Comparison of ENCODE assay signal across 1 mouse cellular context in the genomic region with DNA sequence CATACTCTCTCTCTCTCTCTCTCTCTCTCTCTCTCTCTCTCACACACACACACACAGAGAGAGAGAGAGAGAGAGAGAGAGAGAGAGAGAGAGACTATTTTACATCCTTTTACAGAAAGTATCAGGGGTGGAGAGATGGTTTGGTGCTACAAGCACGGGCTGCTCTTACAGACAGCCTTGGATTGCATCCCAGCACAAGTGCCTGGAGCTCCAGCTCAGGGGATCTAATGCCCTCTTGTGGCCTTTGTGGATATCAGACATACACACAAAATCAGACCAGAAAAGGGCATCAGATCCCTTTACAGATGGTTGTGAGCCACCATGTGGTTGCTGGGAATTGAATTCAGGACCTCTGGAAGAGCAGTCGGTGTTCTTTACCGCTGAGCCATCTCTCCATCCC.
A peak's percentile ranks its signal among the peaks of the same experiment; 100 is the strongest.
TF ChIP-seq lines count a peak whose summit lies in the region.

No protein-coding gene starts in this region.

TF ChIP-seq in myocyte, 11 proteins besides CTCF, POLR2A, EP300 and RAD21:
- TF ChIP-seq SRF (IDR thresholded peaks at IDR 0.05; ENCODE audit: control insufficient read depth, insufficient read length, low read depth) = peak; percentile 27
